Mouse (Mus musculus): ENCODE measurements around the gene Cdc34b.
"Not testable (repeated sequence)": the region's sequence is repeated elsewhere in the genome, so short reads cannot be mapped to it uniquely, and the experiment has no call there.

The Cdc34b gene

DNA sequence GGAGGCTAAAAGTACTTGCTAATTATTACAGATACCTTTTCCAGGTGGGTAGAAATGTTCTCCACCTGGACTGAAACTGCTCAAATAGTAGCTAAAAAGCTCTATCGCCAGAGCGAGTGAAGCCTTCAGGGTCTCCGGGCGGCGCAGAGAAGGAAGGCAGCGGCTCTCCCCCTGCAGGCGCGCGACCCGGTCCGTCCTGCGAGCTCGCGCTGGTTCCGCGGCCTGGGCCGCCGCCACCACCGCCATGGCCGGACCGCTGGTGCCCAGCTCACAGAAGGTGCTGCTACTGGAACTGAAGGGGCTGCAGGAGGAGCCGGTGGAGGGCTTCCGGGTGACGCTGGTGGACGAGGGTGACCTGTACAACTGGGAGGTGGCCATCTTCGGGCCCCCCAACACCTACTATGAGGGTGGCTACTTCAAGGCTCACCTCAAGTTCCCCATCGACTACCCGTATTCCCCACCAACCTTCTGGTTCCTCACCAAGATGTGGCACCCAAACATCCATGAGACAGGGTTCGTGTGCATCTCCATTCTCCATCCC is at the start of gene Cdc34b:
Gene Cdc34b (plus strand): TSS at position 51 of the 541 bp plus-strand sequence.
- no peak for DNase-seq (ENCODE audit: low read depth, low spot score)

DNA sequence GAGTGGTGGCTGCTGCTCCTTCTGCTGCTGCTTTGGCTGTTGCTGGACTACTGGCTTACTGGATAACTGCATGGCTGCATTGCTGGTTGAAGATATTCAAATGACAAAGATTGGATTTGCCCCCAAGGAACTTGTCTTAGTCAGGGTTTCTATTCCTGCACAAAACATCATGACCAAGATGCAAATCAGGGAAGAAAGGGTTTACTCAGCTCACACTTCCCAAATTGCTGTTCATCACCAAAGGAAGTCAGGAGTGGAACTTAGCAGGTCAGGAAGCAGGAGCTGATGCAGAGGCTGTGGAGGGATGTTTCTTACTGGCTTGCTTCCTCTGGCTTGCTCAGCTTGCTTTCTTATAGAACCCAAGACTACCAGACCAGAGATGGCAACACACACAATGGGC is 49.1 kb upstream of the Cdc34b start:
- DNase-seq (ENCODE audit: low read depth, low spot score), result not testable (repeated sequence)

DNA sequence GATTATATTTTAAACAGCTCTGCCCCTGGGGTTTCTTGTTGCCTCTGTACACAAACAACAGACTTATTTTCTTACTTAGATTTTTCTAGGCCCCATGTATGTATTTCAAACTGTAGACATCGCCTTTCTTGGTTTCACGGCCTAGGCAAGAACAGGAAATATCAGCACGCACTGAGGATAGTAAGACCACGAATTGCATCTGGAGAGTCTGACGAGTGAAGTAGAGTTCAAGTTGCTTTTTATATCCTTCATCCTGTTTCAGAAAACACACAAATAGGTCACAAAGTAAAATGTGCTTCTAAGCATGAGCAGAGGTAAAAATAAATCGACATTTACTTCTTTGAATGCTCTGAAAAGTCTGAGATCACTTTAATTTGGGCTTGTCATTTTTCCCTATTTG is 46.1 kb upstream of the Cdc34b start:
- DNase-seq (ENCODE audit: low read depth, low spot score), result no peak

DNA sequence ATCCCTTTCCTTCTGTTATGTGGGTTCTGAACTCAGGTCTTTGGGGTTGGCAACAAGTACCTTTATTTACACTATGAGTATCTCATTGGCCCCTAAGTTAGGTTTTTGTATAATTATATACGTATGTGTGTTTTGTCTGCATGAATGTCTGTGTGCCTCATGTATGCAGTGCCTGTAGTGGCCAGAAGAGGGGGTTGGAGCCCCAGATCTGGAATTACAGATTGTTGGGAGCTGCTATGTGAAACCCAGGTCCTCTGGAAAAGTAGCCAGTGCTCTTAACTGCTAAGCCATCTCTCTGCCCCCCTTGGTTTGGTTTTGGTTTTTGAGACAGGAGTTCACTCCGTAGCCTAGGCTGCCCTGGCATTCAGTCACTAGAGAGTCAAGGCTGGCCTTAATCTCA is 44.4 kb upstream of the Cdc34b start:
- no peak for DNase-seq (ENCODE audit: low read depth, low spot score)

DNA sequence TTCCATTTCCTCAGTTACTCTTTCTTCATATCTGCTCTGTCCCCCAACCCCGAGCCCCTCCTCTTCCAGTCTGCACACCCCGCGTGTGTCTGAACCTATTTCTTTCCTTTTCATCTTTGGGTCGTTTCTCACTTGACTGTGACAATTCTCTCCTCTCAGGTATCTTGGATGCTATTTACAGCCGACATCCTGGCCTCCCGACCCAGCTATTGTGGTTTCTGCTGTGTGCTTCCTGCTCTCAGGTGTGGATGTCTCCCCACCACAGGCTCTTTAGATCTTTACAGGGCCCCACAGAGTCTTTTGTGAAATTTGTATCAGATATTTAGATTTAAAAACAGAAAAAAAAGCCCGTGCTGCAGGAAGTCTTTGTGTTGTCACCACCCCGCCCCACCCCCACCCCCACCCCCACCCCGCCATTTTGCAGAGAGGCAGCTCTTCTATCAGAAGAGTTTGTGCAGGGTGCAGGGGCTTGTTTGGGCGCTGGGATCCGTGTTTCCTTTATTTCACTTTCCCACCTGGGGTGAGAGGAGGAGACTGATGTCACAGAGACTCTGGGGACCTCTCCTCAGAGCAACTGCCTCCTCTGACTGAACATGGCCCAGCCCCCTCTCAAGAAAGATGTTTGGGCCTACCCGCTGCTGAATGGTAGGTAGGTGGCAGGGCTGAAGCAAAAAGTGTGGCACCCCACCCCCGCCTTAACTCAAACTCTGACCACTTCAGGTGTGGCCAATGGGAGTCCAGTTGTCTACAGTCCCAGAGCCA is 43.7 kb upstream of the Cdc34b start:
- no peak for DNase-seq (ENCODE audit: low read depth, low spot score)

DNA sequence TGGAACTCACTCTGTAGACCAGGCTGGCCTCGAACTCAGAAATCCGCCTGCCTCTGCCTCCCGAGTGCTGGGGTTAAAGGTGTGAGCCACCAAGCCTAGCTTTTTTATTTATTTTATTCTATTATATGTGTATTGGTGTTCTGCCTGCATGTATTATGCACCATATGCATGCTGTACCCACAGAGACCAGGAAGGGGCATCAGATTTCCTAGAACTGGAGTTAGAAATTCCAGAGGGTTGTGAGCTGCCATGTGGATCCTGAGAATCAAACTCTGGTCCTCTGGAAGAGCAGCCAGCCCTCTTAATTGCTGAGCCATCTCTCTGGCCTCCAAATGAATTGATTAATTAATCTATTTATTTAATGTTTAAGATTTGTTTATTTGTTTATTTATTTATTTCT is 42.2 kb upstream of the Cdc34b start:
- no peak for DNase-seq (ENCODE audit: low read depth, low spot score)

DNA sequence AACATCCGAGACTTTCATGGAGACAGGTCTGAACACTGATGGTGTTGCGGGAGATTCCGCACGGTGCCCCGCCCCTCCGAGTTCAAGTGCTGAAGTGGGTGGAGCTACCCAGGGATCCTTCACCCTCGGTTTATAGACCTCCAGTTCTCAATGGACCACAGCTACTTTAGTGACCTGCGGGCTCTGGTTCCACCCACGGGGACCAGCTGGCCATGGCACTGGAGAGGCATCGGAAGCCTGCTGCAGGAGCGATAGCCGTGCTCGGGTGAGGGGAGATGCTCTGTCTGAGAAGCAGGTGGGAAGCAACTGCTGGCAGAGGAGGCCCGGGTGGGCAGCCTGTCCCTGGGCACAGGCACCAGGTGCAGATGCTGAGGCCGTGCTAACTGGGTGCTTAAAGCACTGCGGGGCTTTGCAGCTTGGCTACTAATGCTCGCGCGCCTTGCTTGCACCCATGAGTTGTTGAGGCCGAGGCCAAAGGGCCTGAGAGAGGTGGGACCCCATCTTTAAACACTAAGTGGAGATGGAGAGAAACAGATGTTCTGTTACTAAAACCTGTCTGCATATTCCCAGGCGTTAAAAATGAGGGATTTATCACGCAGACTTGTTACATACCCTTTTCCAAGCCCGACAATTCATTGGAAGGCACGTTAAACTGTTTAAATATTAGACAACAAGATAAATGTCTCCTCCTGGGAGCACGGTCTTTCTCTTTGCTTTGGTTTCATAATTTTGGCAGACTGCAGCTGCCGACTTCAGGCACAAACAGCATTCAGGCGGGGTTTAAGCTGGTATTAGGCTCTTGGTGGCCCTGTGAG is 40.0 kb upstream of the Cdc34b start:
- no peak for DNase-seq (ENCODE audit: low read depth, low spot score)

DNA sequence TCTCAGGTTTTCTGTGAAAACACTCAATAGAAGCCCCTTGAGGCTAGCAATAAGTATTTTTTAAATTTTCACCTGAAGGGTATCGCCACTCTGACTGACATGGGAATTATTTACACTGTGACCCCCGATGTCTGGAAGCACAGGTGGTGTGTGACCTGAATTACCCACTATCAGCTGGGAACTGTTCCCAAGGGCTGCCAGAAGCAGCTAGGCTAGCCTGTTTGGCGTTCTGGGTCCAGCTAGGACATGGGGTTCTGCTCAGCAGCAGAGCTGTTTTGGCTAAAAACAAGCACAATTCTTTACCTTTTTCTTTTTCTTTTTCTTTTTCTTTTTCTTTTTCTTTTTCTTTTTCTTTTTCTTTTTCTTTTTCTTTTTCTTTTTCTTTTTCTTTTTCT is 39.4 kb upstream of the Cdc34b start:
- DNase-seq (ENCODE audit: low read depth, low spot score), result no peak

DNA sequence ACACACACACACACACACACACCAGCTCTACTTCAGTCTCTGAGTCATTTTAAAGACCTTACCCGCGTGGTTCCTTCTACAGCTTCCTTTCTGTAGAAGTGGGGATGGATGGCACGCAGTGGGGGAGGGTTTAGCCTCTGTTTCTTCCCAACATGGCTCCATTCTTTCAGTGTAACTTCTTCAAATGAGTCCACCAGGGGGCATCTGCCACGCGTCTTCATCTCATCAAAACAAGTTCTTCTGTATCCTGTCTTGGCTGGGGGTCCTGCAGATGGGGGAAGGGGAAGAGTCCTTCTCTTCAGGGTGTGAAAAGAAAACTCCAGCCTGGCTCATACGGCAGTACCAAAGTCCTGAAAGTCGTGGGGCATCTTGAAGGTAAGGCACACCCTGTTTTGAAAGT is 37.6 kb upstream of the Cdc34b start:
- DNase-seq (ENCODE audit: low read depth, low spot score), result no peak

DNA sequence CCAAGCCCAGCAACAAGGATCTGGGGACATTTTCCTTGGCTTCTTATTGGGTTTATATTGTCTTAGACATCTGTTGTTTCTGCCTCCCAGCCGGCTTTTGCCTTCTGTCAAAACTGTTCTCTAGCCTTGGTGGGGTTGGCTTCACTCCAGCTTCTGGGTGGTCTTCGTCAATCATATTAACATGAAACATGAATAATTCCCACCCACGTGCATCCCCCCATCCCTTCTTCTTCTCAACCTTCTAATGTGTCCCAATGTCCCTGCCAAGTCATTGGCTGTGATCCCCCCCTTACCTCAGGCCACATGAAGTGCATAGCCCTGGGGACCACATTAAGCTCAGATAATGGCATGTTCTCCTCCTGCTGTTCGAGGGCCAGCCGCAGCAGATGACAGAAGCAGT is 37.1 kb upstream of the Cdc34b start, which contains the start of gene Gm11541:
Gene Gm11541 (minus strand): TSS at position 28 of the 400 bp plus-strand sequence.
- DNase-seq (ENCODE audit: low read depth, low spot score), result no peak

DNA sequence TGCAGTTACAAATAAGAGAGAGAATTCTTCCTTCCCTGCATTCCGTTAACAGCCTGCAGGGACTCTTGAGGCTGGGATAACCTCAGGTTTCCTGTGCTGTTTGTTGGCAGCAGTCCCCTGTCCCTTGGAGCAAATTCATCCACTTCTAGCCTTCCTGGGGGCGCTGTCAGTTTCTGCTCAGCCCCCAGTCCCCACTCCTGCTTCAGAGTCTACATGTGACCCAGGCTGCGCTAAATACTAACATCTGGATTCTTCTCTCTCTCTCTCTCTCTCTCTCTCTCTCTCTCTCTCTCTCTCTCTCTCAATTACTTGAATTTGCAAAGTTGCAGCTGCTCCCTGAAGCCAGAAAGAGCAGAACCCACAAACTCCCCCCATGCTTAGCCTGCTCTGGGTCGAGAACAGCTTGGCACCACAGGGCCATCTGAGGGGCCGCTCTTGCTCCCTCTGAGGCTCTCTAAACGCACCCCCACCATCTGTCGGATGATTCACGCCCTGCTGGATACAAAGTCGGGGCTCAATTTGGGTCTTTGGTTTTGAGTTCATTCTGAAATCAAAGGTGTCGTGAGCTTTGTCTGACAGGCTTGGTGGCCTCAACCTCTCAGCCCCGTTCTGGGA is 28.2 kb upstream of the Cdc34b start:
- no peak for DNase-seq (ENCODE audit: low read depth, low spot score)

DNA sequence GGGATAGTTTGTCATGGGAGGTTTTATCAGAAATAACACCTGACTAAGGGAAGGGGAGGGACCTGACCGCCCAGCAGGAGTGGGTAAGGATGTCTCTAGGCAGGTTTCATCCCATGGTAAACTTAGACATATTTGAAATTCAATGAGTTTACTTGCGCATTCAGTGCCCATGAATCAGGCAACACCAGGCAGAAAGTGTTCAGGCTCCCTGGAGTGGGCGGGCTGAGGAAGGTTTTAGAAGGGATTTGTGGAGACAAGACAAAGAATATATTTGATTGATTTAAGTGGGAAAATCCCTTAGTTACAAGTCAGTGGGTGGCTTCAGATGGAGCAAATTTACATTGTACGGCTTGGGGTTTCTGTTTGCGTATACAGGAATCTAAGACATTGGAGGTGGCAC is 26.0 kb upstream of the Cdc34b start:
- no peak for DNase-seq (ENCODE audit: low read depth, low spot score)

DNA sequence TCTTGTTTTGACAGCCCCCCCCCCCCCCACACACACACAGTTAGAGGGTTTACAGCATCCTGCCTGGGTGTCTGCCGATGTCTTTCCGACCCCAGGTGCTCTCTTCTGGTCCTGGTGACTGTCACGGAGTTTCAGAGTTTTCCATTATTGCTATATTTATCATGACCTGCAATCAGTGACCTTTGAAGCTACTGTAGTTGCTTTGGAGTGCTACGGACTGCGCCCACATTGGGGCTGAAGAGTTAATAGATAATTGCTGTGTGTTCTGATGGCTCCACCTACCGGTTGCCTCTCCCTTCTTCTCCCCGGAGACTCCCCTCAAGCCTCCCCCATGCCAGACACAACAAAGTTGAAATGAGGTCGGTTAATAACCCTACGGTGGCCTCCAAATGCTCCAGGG is 24.8 kb upstream of the Cdc34b start:
- DNase-seq (ENCODE audit: low read depth, low spot score), result peak; percentile 34

DNA sequence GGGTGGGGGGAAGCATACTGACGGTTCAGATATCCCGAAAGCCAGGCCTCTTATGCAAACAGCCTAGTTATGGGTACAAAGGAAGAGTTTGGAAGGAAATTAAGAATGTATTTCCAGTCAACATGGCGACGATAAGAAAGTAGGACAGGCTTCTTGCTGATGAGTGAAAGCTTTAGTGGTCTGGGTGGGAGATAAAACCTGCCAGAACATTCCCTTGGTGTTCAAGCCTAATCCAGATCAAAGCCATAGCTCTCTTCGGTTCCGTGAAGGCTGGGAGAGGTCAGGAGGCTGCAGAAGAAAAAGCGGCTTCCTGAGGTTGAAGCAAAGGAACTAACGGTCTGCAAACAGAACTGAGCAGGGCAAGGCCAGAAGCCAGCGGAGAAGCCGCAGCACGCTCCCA is 24.3 kb upstream of the Cdc34b start:
- DNase-seq (ENCODE audit: low read depth, low spot score), result no peak

DNA sequence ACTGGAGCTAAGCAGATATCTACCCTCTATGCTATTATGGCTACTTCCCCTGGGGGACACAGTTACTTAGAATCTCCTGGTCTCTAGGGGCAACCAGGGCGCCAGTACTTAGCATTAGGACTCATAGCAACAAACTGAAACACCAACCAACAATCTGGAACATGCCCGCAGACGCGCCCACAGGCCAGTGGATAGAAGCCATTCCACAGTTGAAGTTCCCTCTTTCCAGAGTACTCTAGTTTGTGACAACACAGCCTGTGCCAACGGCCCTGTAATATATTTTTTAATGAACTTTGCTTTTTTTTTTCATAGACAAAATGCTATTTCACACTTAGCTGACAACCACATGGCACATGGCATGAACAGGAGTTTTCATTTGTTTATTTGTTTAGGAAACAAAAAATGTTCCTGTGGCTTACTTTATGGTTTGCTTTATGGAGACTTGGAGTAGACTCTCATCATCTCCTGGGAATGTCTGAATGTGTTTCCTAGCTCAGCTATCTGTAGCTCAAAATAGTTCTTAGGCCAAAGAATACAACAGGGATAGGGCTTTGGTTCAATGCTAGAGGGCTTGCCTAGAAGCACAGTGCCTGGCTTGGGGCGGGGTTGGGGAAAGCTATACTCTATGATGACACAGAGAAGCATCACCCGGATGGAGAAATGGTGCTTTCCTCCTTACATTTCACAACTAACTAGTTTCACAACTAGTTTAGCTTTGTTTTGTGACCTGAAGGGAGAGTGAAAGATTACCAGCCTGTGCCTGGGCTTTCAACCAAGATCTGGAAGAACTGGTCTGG is 23.3 kb upstream of the Cdc34b start:
- DNase-seq (ENCODE audit: low read depth, low spot score), result no peak

DNA sequence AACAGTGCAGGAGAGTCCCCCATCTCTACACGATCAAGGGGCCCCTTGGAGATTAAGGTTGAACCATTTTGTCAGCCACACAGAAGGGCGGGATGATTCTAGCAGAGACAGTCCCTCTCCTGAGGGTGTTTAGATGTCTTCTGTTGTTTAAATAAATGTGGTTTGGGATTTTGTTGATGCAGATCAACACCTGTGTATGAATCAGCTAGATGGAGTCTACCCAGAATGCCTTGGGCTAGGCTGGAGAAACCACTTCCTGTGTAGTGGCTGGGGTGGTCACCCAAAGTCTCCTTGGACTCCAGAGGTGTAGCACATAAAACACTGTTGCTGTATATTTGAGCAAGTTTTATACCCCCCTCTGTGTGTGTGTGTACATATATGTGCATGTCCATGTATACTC is 22.4 kb upstream of the Cdc34b start:
- DNase-seq (ENCODE audit: low read depth, low spot score), result no peak

DNA sequence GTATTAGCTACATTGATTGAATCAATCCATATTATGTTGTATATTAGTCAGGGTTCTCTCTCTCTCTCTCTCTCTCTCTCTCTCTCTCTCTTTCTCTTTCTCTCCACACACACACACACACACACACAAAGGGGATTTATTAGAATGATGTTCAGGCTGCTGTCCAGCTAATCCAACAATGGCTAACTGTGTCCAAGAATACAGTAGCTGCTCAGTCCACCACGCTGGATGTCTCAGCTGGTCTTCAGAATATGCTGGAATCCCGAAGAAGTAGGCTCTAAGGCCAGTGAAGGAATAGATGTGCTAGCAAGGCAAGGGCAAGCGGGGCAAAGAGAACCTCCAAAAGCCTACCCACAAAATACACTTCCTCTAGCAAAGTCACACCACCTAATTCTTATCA is 14.3 kb upstream of the Cdc34b start:
- DNase-seq (ENCODE audit: low read depth, low spot score), result no peak

DNA sequence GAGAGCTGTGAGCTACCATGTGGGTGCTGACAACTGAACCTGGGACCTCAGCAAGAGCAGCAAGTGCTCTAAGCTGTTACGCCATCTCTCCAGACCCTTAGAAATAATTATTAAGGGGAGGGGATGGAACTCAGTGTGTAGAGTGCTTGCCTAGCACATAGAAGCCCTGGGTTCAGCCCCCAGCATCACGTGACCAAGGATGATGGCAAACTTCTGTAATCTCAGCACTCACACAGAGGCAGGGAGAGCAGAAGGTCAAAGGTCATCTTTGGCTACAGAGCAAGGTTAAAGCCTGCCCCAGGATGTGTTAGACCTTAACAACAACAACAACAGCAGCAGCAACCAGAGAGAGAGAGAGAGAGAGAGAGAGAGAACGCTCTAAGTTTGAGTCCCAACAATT is 13.0 kb upstream of the Cdc34b start:
- no peak for DNase-seq (ENCODE audit: low read depth, low spot score)

DNA sequence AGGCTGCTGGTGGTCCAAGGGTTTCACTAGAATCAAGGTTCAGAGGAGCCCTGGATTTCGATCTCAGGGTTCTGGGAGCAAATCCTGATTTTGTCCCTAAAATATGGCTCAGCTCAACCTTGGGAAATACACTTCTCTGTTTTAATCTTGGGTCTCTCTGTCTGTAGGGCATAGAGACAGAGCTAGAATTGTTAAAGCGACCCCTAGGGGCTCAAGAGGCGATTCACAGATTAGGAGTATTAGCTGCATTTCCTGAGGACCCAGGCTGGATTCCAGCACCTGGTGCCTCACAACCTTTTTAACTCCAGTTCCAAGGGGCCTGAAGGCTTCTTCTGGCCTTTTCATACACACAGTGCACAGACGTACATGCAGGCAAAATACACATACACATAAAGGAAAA is 12.0 kb upstream of the Cdc34b start:
- DNase-seq (ENCODE audit: low read depth, low spot score), result no peak

DNA sequence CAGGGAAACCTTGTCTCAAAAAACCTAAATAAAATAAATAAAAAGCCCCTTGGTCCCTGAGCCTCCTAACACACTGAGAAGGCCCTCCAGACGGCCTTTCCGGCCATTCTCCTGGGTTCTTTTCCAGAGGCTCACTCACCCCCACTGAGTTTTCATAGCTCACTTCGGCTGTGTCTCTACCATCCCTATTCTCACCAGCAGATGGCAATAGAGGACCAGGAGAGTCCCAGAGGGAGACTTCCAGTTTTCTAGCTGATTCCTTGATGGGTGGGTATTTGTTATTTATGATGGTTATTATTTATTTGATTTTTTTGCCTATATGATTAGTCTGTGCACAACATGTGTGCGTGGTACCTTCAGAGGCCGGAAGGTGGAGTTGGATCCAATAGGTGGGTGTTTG is 11.3 kb upstream of the Cdc34b start:
- peak; percentile 46 for DNase-seq (ENCODE audit: low read depth, low spot score)

DNA sequence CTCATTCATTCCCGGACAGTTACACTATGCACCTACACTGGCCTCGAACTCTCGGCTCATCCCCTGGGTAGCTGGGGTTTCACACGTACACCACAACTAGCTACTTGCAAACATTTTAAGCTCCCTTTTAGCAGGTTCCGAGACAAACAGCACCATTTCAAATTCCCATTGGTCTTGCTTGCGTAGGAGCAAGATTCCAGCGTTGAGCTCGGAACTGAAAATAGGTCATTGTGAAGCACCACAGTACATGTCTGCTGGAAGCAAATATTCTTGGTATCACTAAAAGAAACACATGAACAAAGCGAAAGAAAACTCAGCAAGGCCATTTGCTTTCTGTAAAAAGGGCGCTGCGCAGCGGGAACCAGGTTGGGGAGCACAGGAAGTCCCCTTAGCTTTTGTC is 10.4 kb upstream of the Cdc34b start:
- DNase-seq (ENCODE audit: low read depth, low spot score), result no peak

DNA sequence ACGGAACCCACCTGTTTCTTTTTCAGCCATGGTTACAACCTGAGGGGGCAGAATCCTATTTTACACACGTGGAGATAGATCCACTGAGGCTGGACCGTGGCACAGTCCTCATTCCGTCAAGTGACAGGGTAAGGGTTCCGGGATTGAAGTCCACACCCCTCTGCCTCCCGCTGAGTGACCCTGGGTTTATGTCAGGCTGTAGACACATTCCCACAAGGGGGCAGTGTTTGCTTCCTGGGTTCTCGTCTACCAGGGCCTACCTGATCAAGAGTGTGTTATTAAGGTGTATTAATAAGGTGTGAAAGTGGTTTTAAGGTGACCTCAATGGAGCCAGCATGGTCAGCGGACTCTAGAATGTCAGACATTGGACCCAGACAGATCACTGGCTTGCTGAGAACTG is 8.8 kb upstream of the Cdc34b start:
- no peak for DNase-seq (ENCODE audit: low read depth, low spot score)

Data from retina, adult 2 months (tissue).